Mouse (Mus musculus) heart, postnatal 0 days (tissue): Measurements from ENCODE around the gene Ghsr.

ENCODE experiments used
- CTCF ChIP-seq: IDR thresholded peaks from 2 replicates; pipeline ENCODE4 v1.5.1; 2016; ENCODE audit warnings: antibody characterized with exemption, control low read depth, low read depth
- EP300 ChIP-seq: IDR thresholded peaks from 2 replicates; pipeline ENCODE4 v1.6.1; 2016; ENCODE audit warnings: antibody characterized with exemption, low read depth

DNA sequence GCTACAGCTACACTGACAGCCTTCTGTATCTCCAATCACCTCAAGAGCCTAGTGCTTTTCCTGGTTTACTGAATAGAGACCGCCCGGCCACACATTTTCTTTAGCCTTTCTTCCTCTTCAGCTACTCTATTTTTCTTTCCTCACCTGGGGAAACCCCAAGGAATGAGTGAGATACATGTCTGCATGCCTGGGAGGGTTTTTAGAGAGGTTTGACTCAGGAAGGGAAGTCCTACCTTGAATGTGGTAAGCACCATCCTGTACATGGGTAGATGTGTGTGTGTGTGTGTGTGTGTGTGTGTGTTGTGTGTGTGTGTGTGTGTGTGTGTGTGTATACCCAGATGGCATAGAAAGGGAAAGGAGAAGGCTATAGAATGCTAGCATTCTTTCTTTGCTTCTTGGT, 40.1 kb downstream of the Ghsr start:
- TF ChIP-seq CTCF: no peak
- TF ChIP-seq EP300: no peak
